Mouse (Mus musculus): Measurements from ENCODE around the gene Tanc1. TPM values are rescaled to one million over a fixed set of nuclear protein-coding genes. Genes with fewer than 3 reads are reported as not detected.
"Not testable (repeated sequence)": the region's sequence is repeated elsewhere in the genome, so short reads cannot be mapped to it uniquely, and the experiment has no call there.

The Tanc1 gene
- total RNA-seq, 2 experiments from 2014 or later, result 18.9 to 31.4 TPM

DNA sequence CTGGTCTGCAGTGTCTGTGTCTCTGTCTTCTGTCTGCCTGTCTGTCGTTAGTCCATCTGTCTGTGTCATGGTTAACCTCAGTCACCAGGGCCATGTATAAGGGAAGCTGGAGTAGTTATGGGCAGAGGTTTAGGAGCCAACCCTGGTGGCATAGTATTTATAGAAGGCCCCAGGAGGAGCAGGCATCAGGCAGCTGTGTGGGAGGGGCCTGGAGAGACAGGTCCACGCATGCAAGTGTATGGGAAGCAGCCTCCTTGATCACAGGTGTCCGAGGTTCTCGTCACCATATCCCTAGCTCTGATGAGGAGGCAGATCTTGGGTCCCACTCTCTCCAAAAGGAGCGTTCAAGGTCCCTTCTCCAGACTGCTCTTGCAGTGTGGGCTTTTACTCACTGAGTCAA lies 219.1 kb downstream of the Tanc1 start:
- DNase-seq, result no peak

DNA sequence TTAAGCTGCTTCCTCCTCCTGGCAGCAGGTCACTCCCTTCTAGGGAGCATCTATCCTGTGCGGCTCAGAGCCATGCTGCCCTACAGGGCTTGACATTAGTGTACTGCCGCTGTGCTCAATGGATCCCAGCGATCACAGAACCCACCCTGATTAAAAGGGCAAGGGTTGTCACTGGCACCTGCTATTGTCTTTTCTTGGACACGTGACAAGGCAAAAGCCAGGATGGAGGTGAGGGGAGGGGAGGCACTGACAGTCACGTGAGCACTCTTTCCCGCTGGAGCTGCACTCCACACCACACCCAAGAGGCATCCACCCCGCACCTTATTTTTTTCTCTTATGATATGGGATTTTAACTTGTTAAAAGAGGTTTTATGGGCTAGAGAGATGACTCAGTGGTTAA lies 220.0 kb downstream of the Tanc1 start:
- no peak for DNase-seq

DNA sequence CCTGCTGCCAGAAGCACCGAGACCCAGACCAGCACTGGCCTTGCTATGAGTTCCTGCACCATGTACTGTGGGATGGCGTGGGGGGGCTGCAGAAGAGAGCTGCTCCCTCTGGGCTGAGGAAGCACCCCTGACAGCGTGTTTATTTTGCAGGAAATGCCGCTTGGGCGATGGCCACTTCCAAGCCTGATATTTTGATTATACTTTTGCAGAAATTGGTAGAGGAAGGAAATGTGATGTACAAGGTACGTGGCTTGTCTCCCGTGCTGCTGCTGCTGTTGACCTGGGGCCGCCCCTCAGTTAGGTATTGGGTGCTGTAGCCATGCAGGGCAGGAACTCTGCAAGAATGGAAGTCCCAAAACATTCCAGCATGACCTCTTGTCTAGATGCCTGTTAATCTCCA lies 227.0 kb downstream of the Tanc1 start:
- DNase-seq, result peak; percentile 29

DNA sequence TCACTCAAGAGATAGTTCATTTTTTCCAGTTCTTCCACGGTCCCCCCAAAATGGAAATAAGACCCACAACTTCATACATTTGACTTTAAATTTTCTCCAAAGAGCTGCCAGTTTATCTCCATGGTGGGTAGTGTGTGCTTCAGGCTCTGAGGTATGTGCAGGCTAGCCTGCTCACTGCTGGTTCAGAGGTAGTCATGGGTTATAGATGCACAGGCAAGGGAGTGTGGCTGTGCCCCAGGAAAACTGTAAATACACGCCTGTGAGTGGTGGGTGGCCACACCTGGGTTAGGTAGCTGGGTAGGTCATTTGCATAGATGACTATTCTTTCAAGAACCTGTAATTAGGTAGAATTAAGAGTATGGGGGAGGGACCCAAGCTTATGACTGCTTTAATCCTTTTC lies 227.9 kb downstream of the Tanc1 start:
- DNase-seq, result no peak

DNA sequence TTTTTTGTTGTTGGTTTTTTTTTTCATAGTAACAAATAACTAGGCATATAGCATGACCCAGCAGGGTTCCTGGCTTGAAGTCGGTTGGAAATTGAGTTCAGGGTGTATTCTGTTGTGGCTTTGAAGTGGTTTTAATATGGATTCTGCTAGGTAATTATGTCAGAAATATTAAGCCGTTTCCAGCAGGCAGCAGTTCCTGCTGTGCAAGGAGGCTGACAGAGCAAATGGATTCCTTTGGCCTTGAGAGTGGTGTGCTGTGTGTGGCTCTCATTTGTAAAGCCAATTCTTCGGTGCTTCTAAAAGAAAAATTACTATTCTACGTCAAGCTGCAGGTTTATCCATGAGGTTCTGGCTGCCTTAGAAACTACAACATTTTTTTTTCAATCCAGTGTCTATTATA lies 228.3 kb downstream of the Tanc1 start:
- no peak for DNase-seq

DNA sequence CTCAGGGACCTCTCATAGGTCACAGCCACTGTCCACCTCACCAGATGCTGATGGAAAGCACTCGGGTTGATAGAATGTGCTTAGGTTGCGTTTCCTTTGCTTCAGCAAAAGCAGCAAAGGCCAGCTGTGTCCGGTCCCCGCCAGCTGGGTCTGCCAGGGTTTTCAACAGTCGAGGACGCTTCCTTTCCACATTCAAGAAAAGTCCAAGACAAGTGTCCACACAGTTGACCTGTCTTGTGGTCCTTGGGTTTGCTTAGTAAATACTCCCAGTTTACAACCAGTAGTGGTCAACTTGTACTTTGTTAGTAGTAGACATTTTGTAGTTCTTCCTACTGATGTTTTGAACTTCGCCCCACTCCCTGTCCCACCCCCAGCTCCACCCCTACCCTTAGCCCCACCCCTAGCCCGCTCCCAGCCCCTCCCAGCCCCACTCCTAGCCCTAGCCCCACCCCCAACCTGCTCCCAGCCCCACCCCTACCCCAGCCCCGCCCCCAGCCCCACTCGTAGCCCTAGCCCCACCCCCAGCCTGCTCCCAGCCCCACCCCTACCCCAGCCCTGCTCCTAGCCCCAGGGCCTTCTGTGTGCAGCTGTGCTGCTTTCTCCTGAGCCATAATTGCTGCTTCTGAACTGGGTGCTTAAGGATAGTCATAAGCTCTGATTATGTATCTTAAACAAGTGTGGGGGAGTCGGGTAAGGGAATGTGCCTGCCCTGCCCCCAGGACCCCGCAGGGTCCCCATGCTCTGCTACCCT lies 229.5 kb downstream of the Tanc1 start:
- no peak for DNase-seq

DNA sequence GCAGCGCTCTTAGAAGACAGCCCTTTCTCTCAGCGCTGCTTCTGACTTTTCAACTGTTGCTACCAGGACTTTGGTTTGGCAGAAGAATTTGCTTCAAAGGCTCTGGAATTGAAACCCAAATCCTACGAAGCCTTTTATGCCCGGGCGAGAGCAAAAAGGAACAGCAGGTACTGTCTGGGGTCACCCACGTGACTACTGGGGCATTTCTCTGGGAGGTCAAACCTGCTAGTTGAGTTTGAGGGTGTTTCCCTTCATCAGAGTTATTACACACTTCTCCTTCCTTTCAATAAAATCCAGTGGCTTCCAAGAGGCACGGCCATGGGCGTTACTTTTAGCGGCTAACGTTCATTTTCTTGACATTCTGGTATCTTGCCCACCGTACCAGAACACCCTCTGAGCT lies 230.1 kb downstream of the Tanc1 start:
- DNase-seq, result no peak

DNA sequence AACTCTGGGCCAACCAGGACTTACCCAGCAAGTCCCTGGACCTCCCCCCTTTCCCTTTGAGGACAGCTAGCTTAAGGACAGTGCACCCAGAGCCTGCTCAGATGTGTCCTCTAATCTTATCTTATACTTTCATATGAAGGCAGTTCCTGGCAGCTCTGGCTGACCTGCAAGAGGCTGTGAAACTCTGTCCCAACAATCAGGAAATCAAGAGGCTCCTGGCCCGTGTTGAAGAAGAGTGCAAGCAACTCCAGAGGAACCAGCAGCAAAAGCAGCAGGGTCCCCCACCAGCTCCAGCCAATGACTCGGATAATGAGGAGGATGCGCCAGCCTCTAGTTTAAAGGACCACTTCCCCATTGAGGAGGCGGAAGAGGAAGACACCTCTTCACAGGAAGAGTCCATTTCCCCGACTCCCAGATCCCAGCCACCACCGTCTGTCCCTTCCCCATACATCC lies 230.7 kb downstream of the Tanc1 start:
- DNase-seq, result no peak

DNA sequence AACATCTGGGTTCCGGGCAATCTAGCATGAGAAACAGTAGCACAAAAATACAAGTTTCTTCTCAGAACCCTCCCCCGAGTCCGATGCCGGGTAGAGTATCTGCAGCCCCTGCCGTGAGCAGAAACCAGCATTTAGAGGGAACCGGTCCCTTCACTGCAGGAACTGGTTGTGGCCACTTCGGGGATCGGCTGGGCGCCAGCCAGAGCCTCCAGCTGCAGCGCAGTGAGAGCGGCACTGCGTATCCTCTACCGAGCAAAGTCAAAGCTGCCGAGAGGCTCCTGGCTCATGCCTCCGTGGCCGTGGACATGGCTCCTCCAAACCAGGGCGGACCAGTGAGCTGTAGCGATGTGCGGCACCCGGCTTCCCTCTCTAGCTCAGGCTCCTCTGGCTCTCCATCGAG lies 231.3 kb downstream of the Tanc1 start:
- no peak for DNase-seq

DNA sequence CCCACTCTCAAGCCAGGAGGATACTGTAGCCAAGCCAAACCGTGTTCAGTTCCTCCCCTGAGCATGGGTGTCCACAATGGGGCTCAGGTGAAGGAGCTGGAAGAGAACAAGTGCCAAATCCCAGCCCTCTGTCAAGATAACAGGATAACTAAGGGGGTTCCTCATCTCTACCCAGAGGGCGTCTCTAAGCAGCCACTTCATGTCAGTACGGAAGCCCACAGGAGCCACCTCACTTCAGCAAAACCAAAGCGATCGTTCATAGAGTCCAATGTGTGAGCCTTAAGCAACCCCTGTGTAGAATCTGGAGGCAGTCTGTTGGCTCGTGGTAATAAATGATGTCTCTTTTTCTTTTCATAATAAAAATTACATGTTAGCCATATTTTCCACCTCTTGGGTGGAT lies 232.0 kb downstream of the Tanc1 start:
- no peak for DNase-seq

DNA sequence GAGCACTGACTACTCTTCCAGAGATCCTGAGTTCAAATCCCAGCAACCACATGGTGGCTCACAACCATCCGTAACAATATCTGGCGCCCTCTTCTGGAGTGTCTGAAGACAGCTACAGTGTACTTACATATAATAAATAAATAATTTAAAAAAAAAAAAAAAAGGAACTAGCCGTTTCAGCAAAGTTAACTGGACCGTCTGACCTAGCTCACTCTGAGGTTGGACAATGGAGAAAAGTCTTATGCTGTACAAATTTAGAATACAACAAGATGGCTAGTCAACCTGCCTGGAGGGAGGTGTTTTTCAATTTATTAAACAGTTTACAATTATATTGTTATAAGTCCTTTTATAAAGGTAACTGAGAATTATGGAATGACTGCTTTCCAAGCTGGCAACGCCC lies 240.0 kb downstream of the Tanc1 start:
- DNase-seq, result not testable (repeated sequence)

DNA sequence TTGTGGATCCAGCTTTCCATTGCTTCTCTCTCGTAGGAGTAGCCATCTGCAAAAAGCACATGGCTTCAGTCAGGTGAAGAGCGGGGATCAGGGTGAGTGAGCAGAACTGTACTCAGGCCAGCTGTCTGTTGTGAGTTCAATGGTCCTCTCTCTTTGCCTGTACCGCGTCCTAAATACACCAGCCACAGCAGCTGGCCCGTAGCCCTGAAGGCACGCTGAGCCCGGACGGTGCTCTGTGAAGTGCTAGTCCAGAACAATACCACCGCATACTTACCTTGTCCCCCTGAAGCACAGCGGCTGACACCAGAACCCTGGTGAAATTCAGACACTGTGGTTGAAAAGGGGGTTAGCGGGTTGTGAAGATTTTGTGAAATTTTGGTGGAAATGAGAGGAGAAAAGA lies 241.1 kb downstream of the Tanc1 start:
- DNase-seq, result no peak

DNA sequence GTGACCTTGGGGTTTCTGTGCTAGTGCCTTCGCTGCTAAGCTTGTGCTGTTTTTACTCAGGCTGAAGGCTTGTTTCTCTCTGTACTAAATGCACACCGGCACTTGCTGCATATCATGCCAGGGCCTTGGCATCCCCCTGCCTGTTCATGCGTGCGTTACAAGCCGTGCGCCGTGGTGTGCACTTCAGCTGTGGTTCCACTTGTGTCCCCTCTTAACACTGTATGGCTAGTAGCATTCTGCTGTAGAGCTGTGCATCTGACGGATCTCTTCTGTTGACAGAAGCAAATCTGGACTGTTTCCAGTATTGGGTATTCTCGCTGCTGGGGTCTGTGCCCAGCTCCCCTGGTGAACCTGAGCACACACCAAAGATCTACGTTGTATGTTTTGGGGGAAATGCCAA lies 241.7 kb downstream of the Tanc1 start:
- no peak for DNase-seq

DNA sequence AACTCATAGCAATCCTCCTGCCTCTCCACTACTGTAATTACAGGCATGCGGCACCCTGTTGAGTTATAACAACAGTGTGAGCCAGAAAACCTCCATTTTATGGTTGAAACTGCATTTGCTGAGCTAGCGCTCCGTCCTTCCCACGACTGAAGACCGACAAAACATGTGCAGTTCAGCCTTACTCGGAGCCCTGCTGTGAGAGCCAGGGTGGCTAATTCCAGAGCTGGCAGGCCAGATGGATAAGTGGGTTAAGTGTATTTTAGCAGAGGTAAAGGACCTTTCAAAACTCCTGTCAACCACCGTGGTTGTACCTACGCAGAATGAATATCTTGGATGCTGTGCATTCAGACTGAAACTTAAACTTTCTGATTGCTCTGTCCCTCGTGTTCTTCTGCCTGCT lies 242.5 kb downstream of the Tanc1 start:
- no peak for DNase-seq

DNA sequence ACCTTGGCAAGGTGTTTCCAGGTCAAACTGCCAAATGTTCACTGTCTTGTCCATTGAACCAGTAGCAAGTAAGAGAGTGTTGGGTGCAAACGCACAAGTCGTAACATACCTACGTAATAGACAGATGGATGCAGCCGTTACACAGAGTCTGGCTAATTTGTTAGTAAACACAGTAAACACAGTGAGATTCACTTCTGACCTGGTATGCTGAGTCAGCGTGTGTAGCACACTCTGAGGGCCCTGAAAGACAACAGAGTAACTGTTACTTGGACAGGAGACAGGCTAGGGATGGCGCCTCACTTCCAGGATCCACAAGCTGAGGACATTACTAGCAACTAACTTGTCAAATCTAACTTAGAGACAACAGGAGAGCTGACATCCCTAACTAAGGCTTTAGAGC lies 250.8 kb downstream of the Tanc1 start:
- DNase-seq, result no peak

DNA sequence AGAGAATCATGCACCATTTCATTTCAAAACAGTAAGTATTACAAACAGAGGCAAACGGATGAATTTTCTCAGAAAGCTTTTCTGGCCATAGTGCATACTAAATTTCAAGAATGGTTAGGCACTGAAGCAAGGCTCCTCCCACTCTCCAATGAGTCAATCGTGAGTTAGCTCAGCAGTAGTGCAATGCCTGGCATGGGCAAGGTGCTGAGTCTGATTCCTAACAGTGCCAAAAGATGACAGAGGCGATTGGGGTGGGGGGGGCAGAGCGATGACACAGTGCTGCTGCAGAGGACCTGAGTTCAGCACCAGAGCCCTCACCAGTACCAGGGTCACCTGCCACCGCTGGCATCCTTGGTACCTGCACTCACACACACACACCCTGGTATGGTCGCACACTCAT lies 258.7 kb downstream of the Tanc1 start:
- DNase-seq, result peak; percentile 9

DNA sequence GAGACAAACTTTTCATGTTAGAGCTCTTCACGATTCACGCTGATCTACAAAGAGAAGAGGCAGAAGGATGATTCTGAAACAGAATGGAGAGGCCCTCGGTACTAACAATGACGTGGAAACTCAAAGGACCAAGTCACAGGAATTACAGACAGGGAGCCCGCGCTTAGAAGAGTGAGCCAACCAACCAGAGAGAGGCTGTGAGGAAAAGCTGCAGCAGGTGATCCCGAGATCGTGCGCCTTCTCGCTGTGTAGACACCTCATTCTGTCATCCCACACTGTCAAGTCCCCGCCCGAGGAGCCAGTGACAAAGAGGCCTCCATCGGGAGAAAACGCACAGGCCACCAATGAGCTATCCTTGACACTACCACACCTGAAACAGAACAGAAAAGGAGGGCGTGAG lies 264.6 kb downstream of the Tanc1 start:
- DNase-seq, result no peak

DNA sequence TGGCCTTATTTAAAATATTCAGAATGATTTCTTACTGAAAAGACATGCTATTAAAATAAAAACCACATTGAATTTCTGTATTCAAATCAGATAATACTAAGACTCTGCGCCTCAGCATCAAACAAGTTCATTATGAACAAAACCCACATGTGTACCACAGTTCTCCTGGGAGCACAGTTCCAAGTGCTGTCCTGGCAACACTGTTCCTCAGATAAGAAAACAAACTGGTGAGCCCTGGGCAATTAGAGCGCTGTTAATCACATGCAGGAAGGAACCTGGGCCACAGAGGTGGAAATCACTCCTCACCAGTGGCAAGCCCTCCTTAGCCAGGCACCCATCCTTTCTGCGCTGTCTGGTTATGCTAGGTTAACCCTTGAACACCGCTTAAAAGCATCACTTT lies 265.5 kb downstream of the Tanc1 start:
- no peak for DNase-seq

DNA sequence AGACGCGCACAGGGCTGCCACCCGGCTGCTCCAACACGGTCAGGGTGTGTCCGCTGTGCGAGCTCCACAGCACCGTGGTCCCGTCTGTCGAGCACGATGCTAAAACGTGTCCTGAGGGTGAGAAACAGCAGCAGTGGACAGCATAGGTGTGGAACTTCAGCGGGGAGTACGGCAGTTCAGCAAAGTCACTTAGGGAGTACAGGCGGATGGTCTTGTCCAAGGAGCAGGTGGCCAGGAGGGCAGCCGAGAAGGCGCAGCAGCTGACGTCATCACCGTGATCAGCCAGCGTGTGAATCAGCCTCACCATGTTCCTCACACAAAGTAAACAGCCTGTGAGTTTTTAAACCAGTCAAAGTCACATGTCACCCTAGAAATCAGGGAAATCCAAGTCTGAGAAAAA lies 266.4 kb downstream of the Tanc1 start:
- no peak for DNase-seq

DNA sequence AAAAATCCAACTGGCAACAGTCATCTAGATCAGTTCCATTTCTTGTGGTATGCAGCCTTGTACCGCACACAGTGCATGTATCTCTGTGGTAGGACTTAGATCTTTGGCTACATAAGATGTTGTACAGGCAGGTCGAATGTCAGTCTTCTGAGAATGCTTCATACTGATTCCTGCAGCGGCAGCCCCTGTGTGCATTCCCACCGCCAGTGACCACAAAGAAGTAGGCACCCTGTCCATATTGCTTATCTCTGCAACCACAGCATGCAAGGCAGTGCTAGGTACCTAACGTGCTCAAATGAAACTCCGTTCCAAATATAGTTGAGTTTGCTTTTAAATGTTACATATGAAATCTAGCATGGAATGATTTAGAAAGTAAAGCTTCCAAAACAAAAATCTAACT lies 269.6 kb downstream of the Tanc1 start:
- DNase-seq, result no peak

DNA sequence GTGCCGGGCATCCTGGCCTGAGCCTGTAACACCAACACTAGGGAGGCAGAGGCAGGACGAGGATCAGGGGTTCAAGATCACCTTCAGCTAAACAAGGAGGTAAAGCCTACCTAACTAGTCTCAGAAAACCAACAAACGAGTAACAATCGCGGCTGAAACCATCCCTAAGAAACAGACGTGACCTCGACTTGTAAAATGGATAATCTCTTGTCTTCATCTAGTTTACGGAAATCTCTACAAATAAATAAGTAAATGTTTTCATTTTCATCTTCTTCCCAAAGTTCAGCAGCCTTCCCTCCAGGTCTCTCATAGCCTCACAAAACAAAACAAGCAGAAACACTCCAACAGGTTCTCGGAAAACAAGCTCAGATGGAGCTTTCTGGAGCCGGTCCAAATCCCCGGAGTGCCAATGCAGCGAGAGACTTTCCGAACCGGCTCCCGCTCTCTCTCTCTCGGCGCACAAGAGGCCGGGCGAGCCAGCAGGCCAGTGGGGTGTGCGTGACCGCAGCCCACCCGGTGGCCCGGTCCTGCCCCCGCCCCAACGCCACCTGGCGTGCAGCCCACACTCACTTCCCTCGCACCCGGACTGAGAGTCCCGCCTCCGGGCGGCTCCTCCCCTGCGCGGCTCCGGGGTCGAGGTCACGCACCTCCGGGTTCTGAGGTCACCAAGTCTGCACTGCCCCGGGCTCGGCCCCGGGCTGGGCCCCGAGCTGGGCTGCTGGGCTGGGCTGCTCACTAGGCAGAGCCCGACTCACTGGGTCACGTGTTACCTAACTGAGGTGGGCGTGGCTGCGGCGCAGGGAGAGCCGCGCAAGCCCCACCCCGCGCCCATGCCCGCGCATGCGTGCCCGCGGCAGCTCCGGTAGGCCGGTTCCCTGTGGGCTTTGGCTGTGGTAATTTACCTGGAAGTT lies 270.2 kb downstream of the Tanc1 start, which contains the start of gene Wdsub1:
Gene Wdsub1, minus strand, starts transcription at position 761 of the 911 bp plus-strand sequence.
- DNase-seq, result peak; percentile 95

DNA sequence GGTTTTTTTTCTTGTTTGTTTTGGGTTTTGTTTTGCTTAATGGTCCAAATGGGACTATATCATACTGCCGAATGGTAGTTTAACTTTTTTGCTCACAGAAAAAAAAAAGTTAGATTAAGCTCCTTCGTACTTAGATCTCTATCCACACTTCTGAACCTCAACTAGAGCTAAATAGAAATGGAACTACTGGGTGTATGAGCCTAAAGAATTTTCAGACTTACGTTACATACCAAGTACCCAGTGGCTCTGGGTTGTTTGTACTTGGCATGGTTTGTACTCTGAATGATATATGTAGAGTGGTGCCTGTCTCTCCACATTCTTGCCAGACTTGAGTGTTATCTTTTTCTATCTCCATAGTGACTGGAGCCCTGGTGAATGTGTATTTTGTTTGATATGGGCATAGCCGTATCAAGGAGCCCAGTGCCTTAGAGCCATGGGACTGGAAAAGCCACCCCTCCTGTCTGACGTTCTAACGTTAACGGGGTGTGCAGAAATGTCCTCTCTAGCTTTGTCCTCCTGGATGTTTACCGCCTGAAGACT lies 271.0 kb downstream of the Tanc1 start:
- DNase-seq, result no peak

DNA sequence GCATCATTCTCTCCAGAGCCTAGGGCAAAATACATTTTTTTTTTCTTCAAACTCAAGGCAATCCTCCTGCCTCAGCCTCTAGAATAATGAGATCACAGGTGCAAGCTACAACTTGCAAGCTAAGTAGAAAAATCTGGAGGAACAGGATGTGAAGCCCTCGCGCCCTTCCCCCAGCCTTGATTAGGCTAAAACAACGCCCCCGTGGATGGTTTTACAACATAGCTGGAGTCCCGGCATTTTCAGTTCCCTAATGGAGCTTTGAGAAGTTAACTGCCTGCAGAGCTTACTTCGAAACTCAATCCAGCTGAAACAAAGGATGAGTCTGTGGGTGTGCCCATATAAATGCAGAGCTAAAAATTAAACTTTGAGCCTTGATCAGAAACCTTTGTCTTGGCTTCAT lies 277.9 kb downstream of the Tanc1 start:
- DNase-seq, result no peak
